Mouse (Mus musculus): Measurements from ENCODE around the gene Ciita. TPM values are rescaled to one million over a fixed set of nuclear protein-coding genes. Genes with fewer than 3 reads are reported as not detected.

Gene Ciita
- total and polyA plus RNA-seq, 2 experiments from 2014 or later, result 0.14 TPM; not detected in 1

- Histone ChIP-seq H3K27me3 (ENCODE audit: insufficient read depth, low read length) (no peaks in the 10 kb centered on the region), H3K4me2 (ENCODE audit: low read depth, low read length) (no peak overlapping the region), H3K36me3 (ENCODE audit: insufficient read depth, low read length) (no peaks in the 10 kb centered on the region), H3K4me3 (ENCODE audit: low read length) (no peak overlapping the region), H3K4me1 (ENCODE audit: insufficient read depth, low read length) (0 out of 2 replicates have a peak, but pooled peaks cover 3% of the 10 kb centered on the region), H3K9ac (replicated peaks; ENCODE audit: low read length) (no peak overlapping the region), H3K27ac (no peak overlapping the region), H3K9me3 (ENCODE audit: low read length) (no peaks in the 10 kb centered on the region)
- DNase-seq (ENCODE audit: low spot score) (no peak), ATAC-seq (no peak)
- no peak for TF ChIP-seq CTCF (IDR thresholded peaks at IDR 0.05; ENCODE audit: low read depth)
- WGBS, result 74% methylated on average over 6 of the region's 6 CpGs
Measured at GRCm38 (mm10) chr16:10508691-10509090, 28.8 kb downstream of the Ciita start.

- ATAC-seq, result peak; percentile 65
- TF ChIP-seq CTCF (IDR thresholded peaks at IDR 0.05; ENCODE audit: low read depth), result peak; percentile 36
- no peaks in the 10 kb centered on the region for H3K36me3 ChIP-seq (ENCODE audit: insufficient read depth, low read length)
- H3K4me2 ChIP-seq (ENCODE audit: low read depth, low read length), result no peak overlapping the region
- H3K4me3 ChIP-seq (ENCODE audit: low read length), result no peak overlapping the region
- 56% methylated on average over 14 of the region's 14 CpGs for WGBS
- no peaks in the 10 kb centered on the region for H3K9me3 ChIP-seq (ENCODE audit: low read length)
- H3K27me3 ChIP-seq (ENCODE audit: insufficient read depth, low read length), result no peaks in the 10 kb centered on the region
- DNase-seq (ENCODE audit: low spot score), result no peak
- 0 out of 2 replicates have a peak, but pooled peaks cover 3% of the 10 kb centered on the region for H3K4me1 ChIP-seq (ENCODE audit: insufficient read depth, low read length)
- H3K27ac ChIP-seq, result no peak overlapping the region
- no peak overlapping the region for H3K9ac ChIP-seq (replicated peaks; ENCODE audit: low read length)
Measured at GRCm38 (mm10) chr16:10510477-10511133, 30.7 kb downstream of the Ciita start.

- ATAC-seq, result no peak
- H3K9ac ChIP-seq (replicated peaks; ENCODE audit: low read length), result no peak overlapping the region
- H3K27ac ChIP-seq, result no peak overlapping the region
- DNase-seq (ENCODE audit: low spot score), result no peak
- no peaks in the 10 kb centered on the region for H3K9me3 ChIP-seq (ENCODE audit: low read length)
- no peak for TF ChIP-seq CTCF (IDR thresholded peaks at IDR 0.05; ENCODE audit: low read depth)
- H3K36me3 ChIP-seq (ENCODE audit: insufficient read depth, low read length), result no peaks in the 10 kb centered on the region
- H3K4me1 ChIP-seq (ENCODE audit: insufficient read depth, low read length), result 0 out of 2 replicates have a peak, but pooled peaks cover 3% of the 10 kb centered on the region
- H3K27me3 ChIP-seq (ENCODE audit: insufficient read depth, low read length), result no peaks in the 10 kb centered on the region
- 81% methylated on average over 12 of the region's 12 CpGs for WGBS
- no peak overlapping the region for H3K4me2 ChIP-seq (ENCODE audit: low read depth, low read length)
- H3K4me3 ChIP-seq (ENCODE audit: low read length), result no peak overlapping the region
Measured at GRCm38 (mm10) chr16:10511134-10511520, 31.3 kb downstream of the Ciita start.

GRCm38 (mm10) chr16:10515953-10516572 lies 36.2 kb downstream of the Ciita start:
- Histone ChIP-seq H3K27ac (no peak overlapping the region), H3K4me2 (ENCODE audit: low read depth, low read length) (no peak overlapping the region), H3K9me3 (ENCODE audit: low read length) (no peaks in the 10 kb centered on the region), H3K36me3 (ENCODE audit: insufficient read depth, low read length) (no peaks in the 10 kb centered on the region), H3K27me3 (ENCODE audit: insufficient read depth, low read length) (no peaks in the 10 kb centered on the region), H3K9ac (replicated peaks; ENCODE audit: low read length) (no peak overlapping the region), H3K4me1 (ENCODE audit: insufficient read depth, low read length) (no peaks in the 10 kb centered on the region), H3K4me3 (ENCODE audit: low read length) (no peak overlapping the region)
- 90% methylated on average over 12 of the region's 12 CpGs for WGBS
- DNase-seq (ENCODE audit: low spot score) (no peak), ATAC-seq (no peak)
- no peak for TF ChIP-seq CTCF (IDR thresholded peaks at IDR 0.05; ENCODE audit: low read depth)

GRCm38 (mm10) chr16:10518030-10518429 lies 38.2 kb downstream of the Ciita start:
- Histone ChIP-seq H3K9me3 (ENCODE audit: low read length) (no peaks in the 10 kb centered on the region), H3K36me3 (ENCODE audit: insufficient read depth, low read length) (no peaks in the 10 kb centered on the region), H3K27ac (no peak overlapping the region), H3K4me3 (ENCODE audit: low read length) (no peak overlapping the region), H3K4me1 (ENCODE audit: insufficient read depth, low read length) (no peaks in the 10 kb centered on the region), H3K27me3 (ENCODE audit: insufficient read depth, low read length) (no peaks in the 10 kb centered on the region), H3K4me2 (ENCODE audit: low read depth, low read length) (no peak overlapping the region), H3K9ac (replicated peaks; ENCODE audit: low read length) (no peak overlapping the region)
- WGBS, result 62% methylated on average over 5 of the region's 5 CpGs
- ATAC-seq (no peak), DNase-seq (ENCODE audit: low spot score) (no peak)
- 0 out of 2 replicates have a peak, but pooled peaks have one; percentile 8 for TF ChIP-seq CTCF (IDR thresholded peaks at IDR 0.05; ENCODE audit: low read depth)

GRCm38 (mm10) chr16:10520908-10521614 lies 41.2 kb downstream of the Ciita start:
- Histone ChIP-seq H3K9me3 (ENCODE audit: low read length) (no peaks in the 10 kb centered on the region), H3K4me2 (ENCODE audit: low read depth, low read length) (no peak overlapping the region), H3K36me3 (ENCODE audit: insufficient read depth, low read length) (no peaks in the 10 kb centered on the region), H3K4me3 (ENCODE audit: low read length) (no peak overlapping the region), H3K27ac (no peak overlapping the region), H3K4me1 (ENCODE audit: insufficient read depth, low read length) (no peaks in the 10 kb centered on the region), H3K9ac (replicated peaks; ENCODE audit: low read length) (no peak overlapping the region), H3K27me3 (ENCODE audit: insufficient read depth, low read length) (no peaks in the 10 kb centered on the region)
- DNase-seq (ENCODE audit: low spot score) (peak; percentile 90), ATAC-seq (peak; percentile 84)
- WGBS, result 32% methylated on average over 2 of the region's 2 CpGs
- peak; percentile 84 for TF ChIP-seq CTCF (IDR thresholded peaks at IDR 0.05; ENCODE audit: low read depth)
